Comparison of ENCODE assay signal across 8 mouse cellular contexts in genomic region chr7:34594501-34595306, GRCm38 (mm10).
DNase-seq lines count a peak whose midpoint lies in the region; ATAC-seq lines count a peak whose summit lies in the region.

No protein-coding gene starts in this region.

- no peaks in the 10 kb centered on the region for H3K36me3 ChIP-seq in hindbrain, embryonic 13.5 days
- no peaks in the 10 kb centered on the region for H3K36me3 ChIP-seq in midbrain, embryonic 15.5 days (replicated peaks)

- H3K9me3 ChIP-seq in hindbrain, embryonic 13.5 days = no peaks in the 10 kb centered on the region
- no peaks in the 10 kb centered on the region for H3K9me3 ChIP-seq in midbrain, embryonic 15.5 days

- H3K27ac ChIP-seq in hindbrain, embryonic 13.5 days = peak overlapping the region; percentile 77
- H3K27ac ChIP-seq in midbrain, embryonic 15.5 days = peak overlapping the region; percentile 65

- 20% methylated on average over 18 of the region's 18 CpGs for WGBS in hindbrain, embryonic 13.5 days
- WGBS in midbrain, embryonic 15.5 days = 20% methylated on average over 18 of the region's 18 CpGs

- H3K4me3 ChIP-seq in hindbrain, embryonic 13.5 days = peak overlapping the region; percentile 31
- peak overlapping the region; percentile 18 for H3K4me3 ChIP-seq in midbrain, embryonic 15.5 days

- peak; percentile 79 for DNase-seq in MN1 (ENCODE audit: low spot score)
- peak; percentile 10 to 12 for DNase-seq in adrenal gland, postnatal 4 days (ENCODE audit: low spot score in 2 of 2)
- DNase-seq in gastrocnemius, adult 18-20 months (ENCODE audit: low spot score) = peak; percentile 46
- peak; percentile 19 to 28 for DNase-seq in layer of hippocampus, postnatal 25 days (ENCODE audit: extremely low spot score in 1 of 2, low spot score in 1 of 2)
- DNase-seq in spleen, postnatal 36 days (ENCODE audit: low spot score in 2 of 2) = no peak

- H3K9ac ChIP-seq in hindbrain, embryonic 13.5 days = peak overlapping the region; percentile 61; the same call in 1 of the 2 replicates
- H3K9ac ChIP-seq in midbrain, embryonic 15.5 days = no peak overlapping the region; the same call in 1 of the 2 replicates

- H3K4me2 ChIP-seq in hindbrain, embryonic 13.5 days = peak overlapping the region; percentile 53
- peak overlapping the region; percentile 52 for H3K4me2 ChIP-seq in midbrain, embryonic 15.5 days

- peak; percentile 65; the same call in 1 of the 2 replicates for ATAC-seq in hindbrain, embryonic 13.5 days (ENCODE audit: low FRiP score)
- peak; percentile 51 for ATAC-seq in midbrain, embryonic 15.5 days (replicated peaks)
- ATAC-seq in erythroblast, adult 5-6 weeks (replicated peaks; ENCODE audit: low FRiP score, poor library complexity, severe bottlenecking) = no peak

- H3K27me3 ChIP-seq in hindbrain, embryonic 13.5 days = no peaks in the 10 kb centered on the region
- H3K27me3 ChIP-seq in midbrain, embryonic 15.5 days (replicated peaks) = no peaks in the 10 kb centered on the region

- H3K4me1 ChIP-seq in hindbrain, embryonic 13.5 days (replicated peaks) = peaks cover 24% of the 10 kb centered on the region
- peaks cover 25% of the 10 kb centered on the region for H3K4me1 ChIP-seq in midbrain, embryonic 15.5 days

Comparison
In these comparisons a context has a peak if more than half of its experiments do, and no peak if none do; other contexts are left out.
1. DNase-seq: peak in MN1 (single experiment), adrenal gland, postnatal 4 days (2 of 2), gastrocnemius, adult 18-20 months (single experiment) and layer of hippocampus, postnatal 25 days (2 of 2); none in spleen, postnatal 36 days (0 of 2).